Mouse (Mus musculus) kidney, adult 11 months (tissue): ENCODE measurements around the gene Caskin2.
"Not testable (repeated sequence)": the region's sequence is repeated elsewhere in the genome, so short reads cannot be mapped to it uniquely, and the experiment has no call there.

Experiments used
- DNase-seq: peaks from one replicate; pipeline ENCODE4 v3.0.0; 2022

Caskin2 gene

GRCm38 (mm10) chr11:115803072-115803709, 10.2 kb downstream of the Caskin2 start:
- peak; percentile 40 for DNase-seq

GRCm38 (mm10) chr11:115800981-115801380, 12.5 kb downstream of the Caskin2 start:
- DNase-seq: no peak

- DNase-seq: no peak
Observed at GRCm38 (mm10) chr11:115797665-115798064, 15.8 kb downstream of the Caskin2 start.

DNA sequence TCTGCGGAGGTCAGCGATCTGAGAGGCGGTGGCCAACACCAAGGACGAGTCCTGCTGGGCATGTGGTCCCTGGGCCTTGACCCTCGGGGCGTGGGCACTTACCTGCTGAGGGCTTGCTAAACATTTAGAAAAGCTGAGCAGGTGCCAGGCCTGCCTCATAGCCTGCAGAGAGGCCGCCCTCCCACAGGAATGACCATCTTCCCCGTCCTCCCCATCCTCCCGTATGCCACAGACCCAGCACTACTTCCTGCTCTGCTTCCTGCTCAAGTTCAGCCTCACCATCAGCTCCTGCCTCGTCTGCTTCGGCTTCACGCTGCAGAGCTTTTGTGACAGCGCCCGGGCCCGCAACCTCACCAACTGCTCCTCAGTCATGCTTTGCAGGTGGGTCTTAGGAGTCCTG, 16.5 kb downstream of the Caskin2 start:
- no peak for DNase-seq

DNA sequence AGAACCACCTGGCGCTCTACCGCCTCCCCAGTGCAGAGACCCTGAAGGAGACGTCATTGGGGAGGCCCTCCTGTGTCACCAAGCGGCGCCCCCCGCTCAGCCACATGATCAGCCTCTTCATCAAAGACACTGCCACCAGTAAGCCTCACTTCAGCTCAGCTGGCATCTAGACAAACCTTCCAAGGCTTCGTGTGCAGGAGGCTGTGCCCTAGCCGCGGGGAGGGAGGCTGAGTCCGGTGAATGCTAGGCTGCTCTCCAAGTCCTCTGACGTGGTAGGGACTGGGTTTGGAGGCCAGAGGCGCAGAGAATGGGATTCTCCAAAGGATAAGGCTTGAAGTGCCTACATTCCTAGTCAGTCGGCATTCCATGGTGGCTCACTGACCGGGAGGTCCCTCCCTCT, 21.1 kb downstream of the Caskin2 start:
- no peak for DNase-seq

DNA sequence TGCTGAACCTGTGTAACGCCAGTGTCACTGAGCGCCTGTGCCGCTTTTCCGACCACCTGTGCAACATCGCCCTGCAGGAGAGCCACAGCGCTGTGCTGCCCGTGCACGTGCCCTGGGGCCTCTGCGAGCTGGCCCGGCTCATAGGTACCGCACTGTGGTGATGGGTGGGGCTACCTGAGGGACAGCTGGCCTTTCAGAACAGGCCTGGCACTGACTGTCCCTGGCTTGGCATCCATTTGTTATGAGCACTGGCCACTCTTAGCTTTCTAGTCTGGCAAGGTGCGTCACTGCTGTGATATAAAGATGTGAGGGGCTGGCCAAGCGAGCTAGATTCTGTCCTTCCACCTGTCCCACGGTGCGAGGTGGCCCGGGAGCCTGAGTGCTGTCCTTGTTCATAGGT, 21.5 kb downstream of the Caskin2 start:
- no peak for DNase-seq

DNA sequence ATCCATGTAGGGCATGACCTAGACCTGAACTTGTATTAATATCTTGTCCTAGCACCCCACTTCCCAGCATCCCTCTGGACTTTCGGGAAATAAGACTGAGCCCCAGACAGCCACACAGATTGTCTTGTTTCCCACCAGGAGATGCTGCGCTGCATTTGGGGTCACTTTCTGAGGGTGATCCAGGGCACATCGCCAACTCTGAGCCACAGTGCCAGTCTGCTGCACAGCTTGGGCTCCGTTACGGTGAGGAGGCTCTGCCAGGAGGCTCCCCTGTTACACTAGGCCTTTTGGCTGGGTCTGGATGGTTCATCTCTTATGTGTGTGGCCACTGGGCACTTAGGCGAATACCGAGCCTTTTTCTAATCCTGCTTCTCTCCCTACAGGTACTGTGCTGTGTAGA, 23.7 kb downstream of the Caskin2 start:
- no peak for DNase-seq

DNA sequence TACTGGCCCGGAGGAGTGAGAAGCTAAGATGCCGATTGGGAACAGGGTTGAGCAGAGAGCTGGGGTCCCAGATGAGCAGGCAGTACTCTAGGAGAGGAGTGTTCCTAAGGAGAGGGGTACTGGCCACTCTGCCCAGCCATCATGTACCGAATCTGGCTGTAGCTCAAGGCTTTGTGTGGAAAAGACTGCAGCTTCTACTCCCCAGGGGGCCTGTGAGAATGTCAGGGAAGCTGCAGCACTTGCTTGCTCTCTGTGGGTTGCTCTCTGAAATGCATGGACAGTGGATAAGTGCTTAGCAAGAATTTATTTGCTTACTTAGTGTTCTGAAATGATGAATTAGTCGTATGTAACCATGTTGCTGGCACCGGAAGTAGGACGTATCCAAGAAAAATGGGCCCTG, 27.0 kb downstream of the Caskin2 start:
- no peak for DNase-seq

DNA sequence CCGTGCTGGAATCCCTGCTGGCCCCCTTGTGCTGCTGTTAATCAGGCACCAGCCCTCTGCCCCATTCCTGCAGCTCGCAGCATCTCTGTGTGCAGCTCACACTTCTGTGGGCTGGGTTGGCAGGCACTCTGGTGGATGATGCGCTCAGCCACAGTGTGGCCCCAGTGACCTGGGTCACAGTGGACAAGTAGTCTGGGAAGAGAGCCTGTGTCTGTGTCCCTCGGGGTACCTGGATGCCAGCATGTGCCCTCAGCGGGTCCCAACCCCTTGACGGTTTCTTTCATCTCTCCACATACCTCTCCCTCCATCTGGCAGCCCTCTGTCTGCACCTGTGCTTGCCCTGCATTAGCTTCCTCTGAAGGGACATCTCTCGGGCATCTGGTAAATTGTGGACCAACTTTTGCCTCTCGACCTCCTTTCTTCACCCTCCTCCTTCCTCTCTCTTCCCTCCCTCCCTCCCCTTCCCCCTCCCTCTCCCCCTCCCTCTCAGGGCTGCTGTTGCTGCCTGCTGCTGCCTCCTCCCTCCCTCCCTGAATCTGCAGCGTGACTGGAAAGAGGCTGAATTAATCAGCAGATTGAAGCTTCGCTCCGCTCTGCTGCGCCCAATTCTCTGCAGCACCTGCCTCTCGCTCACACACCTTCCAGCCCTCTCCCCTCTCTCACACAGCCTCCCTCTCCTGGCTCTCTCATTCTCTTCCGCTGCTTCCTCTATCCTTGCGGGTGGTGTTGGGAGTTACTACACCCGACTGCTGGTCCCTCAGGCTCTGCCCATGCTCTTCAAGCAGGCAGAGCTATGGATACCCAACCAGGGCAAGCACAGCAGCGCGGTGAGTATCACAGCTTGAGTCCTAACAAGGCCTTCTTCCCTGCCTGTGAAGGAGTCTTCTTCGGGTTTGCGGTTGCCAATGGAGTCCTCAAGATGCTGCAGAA, 33.0 kb downstream of the Caskin2 start:
- DNase-seq: peak; percentile 68

DNA sequence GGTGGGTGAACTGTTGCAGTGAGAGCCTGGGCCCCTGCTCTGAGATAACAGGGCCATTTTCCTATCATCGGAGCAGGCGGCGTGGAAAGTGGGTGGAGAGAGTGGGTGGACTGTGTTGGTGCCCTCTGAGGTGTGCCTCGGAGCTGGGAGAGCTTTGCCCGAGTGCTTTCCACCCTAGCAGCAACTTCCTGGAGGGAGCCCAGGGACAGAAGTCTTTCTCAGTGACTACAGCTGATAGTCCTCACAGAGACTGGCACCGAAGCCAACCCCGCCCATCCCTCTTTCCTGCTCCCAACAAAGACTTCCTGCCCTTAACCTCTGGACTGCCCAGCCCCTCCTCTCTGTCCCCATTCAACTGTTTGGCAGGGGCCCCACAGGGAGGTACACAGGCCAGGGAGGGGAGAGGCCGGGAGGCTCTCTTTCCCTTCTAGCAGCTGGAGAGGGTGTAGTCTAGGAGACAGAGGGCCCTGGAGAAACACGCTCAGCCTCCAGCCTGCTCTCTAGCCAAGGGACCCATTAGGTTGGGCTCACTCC, 34.3 kb downstream of the Caskin2 start:
- DNase-seq: peak; percentile 96

GRCm38 (mm10) chr11:115777487-115778335, 35.7 kb downstream of the Caskin2 start:
- peak; percentile 69 for DNase-seq

- DNase-seq: no peak
Observed at GRCm38 (mm10) chr11:115776954-115777353, 36.5 kb downstream of the Caskin2 start.

- peak; percentile 80 for DNase-seq
Observed at GRCm38 (mm10) chr11:115775821-115776665, 37.4 kb downstream of the Caskin2 start.

- DNase-seq: no peak
Observed at GRCm38 (mm10) chr11:115774653-115775052, 38.8 kb downstream of the Caskin2 start.

DNA sequence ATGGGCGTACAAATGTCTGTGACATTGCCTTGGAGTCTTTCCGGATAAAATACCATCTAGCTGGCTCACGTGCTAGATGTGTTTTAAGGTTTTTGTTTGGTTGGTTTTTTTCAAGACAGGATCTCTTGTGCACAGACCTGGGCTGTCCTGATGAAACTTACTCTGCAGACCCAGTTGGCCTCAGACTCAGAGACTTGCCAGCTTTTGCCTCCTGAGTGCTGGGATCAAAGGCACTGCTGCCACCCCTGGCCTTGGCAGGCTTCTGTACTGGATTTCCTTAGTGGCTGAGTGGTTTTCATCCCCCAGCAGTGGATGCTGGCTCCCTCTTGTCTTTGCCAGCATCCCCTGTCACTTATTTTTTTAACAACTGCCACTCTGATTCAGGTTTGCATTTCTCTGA, 44.5 kb downstream of the Caskin2 start:
- no peak for DNase-seq

GRCm38 (mm10) chr11:115766981-115767380, 46.5 kb downstream of the Caskin2 start:
- DNase-seq: peak; percentile 81

- peak; percentile 73 for DNase-seq
Observed at GRCm38 (mm10) chr11:115766356-115766943, 47.0 kb downstream of the Caskin2 start.

DNA sequence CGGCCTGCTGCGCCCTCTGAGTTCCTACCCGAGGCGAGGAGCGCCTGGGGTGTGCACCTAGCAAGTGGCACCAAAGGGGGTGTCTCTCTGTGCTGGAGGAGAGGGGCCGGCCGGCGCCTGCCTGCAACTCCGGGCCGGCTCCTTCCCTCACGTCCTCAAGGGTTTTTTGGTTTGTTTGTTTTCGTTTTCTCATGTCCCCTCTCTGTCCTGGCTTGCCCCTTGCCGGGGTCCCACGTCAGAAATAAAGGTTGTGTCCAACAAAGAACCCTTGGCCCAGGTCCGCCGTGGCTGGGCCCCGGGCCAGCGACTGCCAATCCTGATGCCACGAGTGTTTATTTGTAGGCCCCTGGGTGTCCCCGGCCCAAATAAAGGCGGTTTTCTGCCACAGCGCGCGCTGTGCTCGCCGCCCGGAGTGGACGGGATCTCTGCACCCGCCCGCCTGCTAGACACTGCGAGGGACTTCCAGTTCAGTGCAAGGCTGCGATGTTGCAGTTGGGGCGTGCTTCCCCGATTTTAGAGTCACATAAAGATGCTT, 47.8 kb downstream of the Caskin2 start:
- no peak for DNase-seq

DNA sequence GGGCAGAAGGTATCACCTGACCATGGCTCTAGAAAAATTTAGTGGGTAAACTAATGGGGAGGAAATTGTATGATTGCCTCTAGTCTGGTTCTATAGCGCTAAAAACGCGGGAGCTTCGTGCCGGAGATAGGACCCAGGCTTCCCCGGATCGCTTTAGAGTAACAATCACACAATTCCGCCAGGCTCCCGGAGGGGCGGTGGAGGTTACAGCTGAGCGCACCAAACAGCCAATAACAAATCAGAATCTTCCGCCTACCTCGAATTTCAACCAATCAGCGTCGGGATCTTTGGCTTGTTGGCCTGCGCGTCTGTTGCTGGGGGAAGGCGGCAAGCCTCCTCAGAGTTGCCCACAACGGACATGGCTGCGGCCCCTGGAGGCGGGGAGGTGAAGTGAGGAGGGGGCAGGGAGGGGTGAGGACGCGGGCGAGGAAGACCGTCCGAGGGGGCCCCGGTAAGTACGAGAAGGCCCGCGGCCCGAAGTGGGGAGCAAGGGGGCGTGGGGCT, 48.3 kb downstream of the Caskin2 start, which contains the start of gene Tmem94:
Gene Tmem94, plus strand, starts transcription at position 331 of the 504 bp plus-strand sequence.
- peak; percentile 95 for DNase-seq

- DNase-seq: no peak
Observed at GRCm38 (mm10) chr11:115764698-115765097, 48.7 kb downstream of the Caskin2 start.

- DNase-seq: not testable (repeated sequence)
Observed at GRCm38 (mm10) chr11:115762176-115762575, 51.3 kb downstream of the Caskin2 start.
